In genomic region chr6:129393087-129393720, GRCm38 (mm10) we compare ENCODE assay signal across 11 mouse cellular contexts. TPM values are rescaled to one million over a fixed set of nuclear protein-coding genes. Genes with fewer than 3 reads are reported as not detected.
A peak's percentile ranks its signal among the peaks of the same experiment; 100 is the strongest.
DNase-seq lines count a peak whose midpoint lies in the region; ATAC-seq and TF ChIP-seq lines count a peak whose summit lies in the region.
"Had no signal": no experiment of that assay in that cellular context is flagged by ENCODE, and none has a peak within 500 bp of the region (broad histone marks: within the 10 kb centered on the region; RNA-seq: fewer than 3 reads in every experiment).

No protein-coding gene starts in this region.

- no peaks in the 10 kb centered on the region for H3K27me3 ChIP-seq in lung, embryonic 14.5 days (ENCODE audit: insufficient read depth, low read length)
- H3K27me3 ChIP-seq in embryonic facial prominence, embryonic 14.5 days (replicated peaks; ENCODE audit: control insufficient read depth, insufficient read depth, low read length), result no peaks in the 10 kb centered on the region
- no peaks in the 10 kb centered on the region for H3K27me3 ChIP-seq in heart, embryonic 11.5 days (ENCODE audit: control insufficient read depth, insufficient read depth, low read length)
- H3K27me3 ChIP-seq: liver, embryonic 13.5 days had no signal

- H3K27ac ChIP-seq in lung, embryonic 14.5 days (ENCODE audit: low read depth), result no peak overlapping the region
- H3K27ac ChIP-seq in embryonic facial prominence, embryonic 14.5 days (replicated peaks; ENCODE audit: low read depth, low read length), result no peak overlapping the region
- H3K27ac ChIP-seq in heart, embryonic 11.5 days (ENCODE audit: low read depth, low read length), result no peak overlapping the region
- H3K27ac ChIP-seq: liver, embryonic 13.5 days had no signal

- DNase-seq in heart, adult 8-10 months (ENCODE audit: low spot score), result peak; percentile 43
- no peak for DNase-seq in heart, postnatal 4 days
- DNase-seq in lung, embryonic 14.5 days, result peak; percentile 79
- no peak for DNase-seq in lung, postnatal 36 days
- DNase-seq in embryonic facial prominence, embryonic 14.5 days (ENCODE audit: low spot score), result peak; percentile 9
- peak; percentile 14 for DNase-seq in retina, postnatal 1 day
- no peak for DNase-seq in urinary bladder, postnatal 25 days (ENCODE audit: low spot score)
- DNase-seq: cerebellum, adult 9-11 months; liver, embryonic 13.5 days had no signal

- no peak overlapping the region for H3K4me2 ChIP-seq in lung, embryonic 14.5 days
- H3K4me2 ChIP-seq in embryonic facial prominence, embryonic 14.5 days (ENCODE audit: low read depth, low read length), result no peak overlapping the region
- H3K4me2 ChIP-seq in heart, embryonic 11.5 days, result no peak overlapping the region
- H3K4me2 ChIP-seq: liver, embryonic 13.5 days had no signal

- H3K4me3 ChIP-seq in lung, embryonic 14.5 days (ENCODE audit: low read depth, low read length), result no peak overlapping the region
- no peak overlapping the region for H3K4me3 ChIP-seq in embryonic facial prominence, embryonic 14.5 days (ENCODE audit: low read depth, low read length)
- H3K4me3 ChIP-seq in heart, embryonic 11.5 days (ENCODE audit: low read depth, low read length), result no peak overlapping the region
- H3K4me3 ChIP-seq: liver, embryonic 13.5 days had no signal

- no peaks in the 10 kb centered on the region for H3K9me3 ChIP-seq in lung, embryonic 14.5 days (ENCODE audit: low read depth, low read length)
- no peaks in the 10 kb centered on the region for H3K9me3 ChIP-seq in embryonic facial prominence, embryonic 14.5 days (ENCODE audit: control insufficient read depth, low read length)
- no peaks in the 10 kb centered on the region for H3K9me3 ChIP-seq in heart, embryonic 11.5 days (replicated peaks; ENCODE audit: control insufficient read depth, low read length)
- H3K9me3 ChIP-seq: liver, embryonic 13.5 days had no signal

- H3K36me3 ChIP-seq in lung, embryonic 14.5 days (ENCODE audit: insufficient read depth), result no peaks in the 10 kb centered on the region
- H3K36me3 ChIP-seq in embryonic facial prominence, embryonic 14.5 days (ENCODE audit: control insufficient read depth, insufficient read depth, low read length), result no peaks in the 10 kb centered on the region
- H3K36me3 ChIP-seq in heart, embryonic 11.5 days (ENCODE audit: control insufficient read depth, insufficient read depth, low read length), result no peaks in the 10 kb centered on the region
- H3K36me3 ChIP-seq: liver, embryonic 13.5 days had no signal

- no peaks in the 10 kb centered on the region for H3K4me1 ChIP-seq in lung, embryonic 14.5 days (ENCODE audit: insufficient read depth)
- no peaks in the 10 kb centered on the region for H3K4me1 ChIP-seq in embryonic facial prominence, embryonic 14.5 days (ENCODE audit: control insufficient read depth, insufficient read depth, low read length)
- H3K4me1 ChIP-seq in heart, embryonic 11.5 days (ENCODE audit: control insufficient read depth, insufficient read depth, low read length), result no peaks in the 10 kb centered on the region
- H3K4me1 ChIP-seq: liver, embryonic 13.5 days had no signal

- peak; percentile 67 for TF ChIP-seq CTCF in lung, embryonic 14.5 days (IDR thresholded peaks at IDR 0.05; ENCODE audit: low read depth)

- peak; percentile 31; the same call in 1 of the 2 replicates for ATAC-seq in lung, embryonic 14.5 days (ENCODE audit: insufficient read depth)
- no peak for ATAC-seq in embryonic facial prominence, embryonic 14.5 days (ENCODE audit: low read depth)
- no peak for ATAC-seq in heart, embryonic 11.5 days (replicated peaks; ENCODE audit: insufficient number of reproducible peaks, low FRiP score, low TSS enrichment)
- ATAC-seq: inflammation-experienced regulatory T-cells, adult 6 months had no signal

- no peak overlapping the region for H3K9ac ChIP-seq in lung, embryonic 14.5 days
- no peak overlapping the region for H3K9ac ChIP-seq in embryonic facial prominence, embryonic 14.5 days (ENCODE audit: low read depth, low read length)
- no peak overlapping the region for H3K9ac ChIP-seq in heart, embryonic 11.5 days (ENCODE audit: low read depth, low read length)
- H3K9ac ChIP-seq: liver, embryonic 13.5 days had no signal

- WGBS in lung, embryonic 14.5 days, result 16% methylated on average over 2 of the region's 2 CpGs
- WGBS in embryonic facial prominence, embryonic 14.5 days, result 23% methylated on average over 2 of the region's 2 CpGs
- WGBS in heart, embryonic 11.5 days (ENCODE audit: insufficient replicate concordance), result 28% methylated on average over 2 of the region's 2 CpGs

RNA-seq across cellular contexts. Expression of gene Clec1b, which starts 3.9 kb away (rescaled TPM):
- 1 to 10 TPM; 1.3 to 2.3 (median 1.6) TPM for total RNA-seq in heart, adult 8-10 months (2022)
- under 1 TPM; 0.60 to 0.65 TPM for total RNA-seq in heart, postnatal 4 days (2021)
- polyA plus RNA-seq in lung, embryonic 14.5 days (2014; fragmentation: Nextera tagmentation; extraction: Ambion mirVana), result 3.7 and 5.0 TPM in 2 replicates
- 1.6 and 2.2 TPM in 2 replicates for polyA plus RNA-seq in embryonic facial prominence, embryonic 14.5 days (2014; fragmentation: Nextera tagmentation; extraction: Ambion mirVana)
- 7.4 and 8.8 TPM in 2 replicates for polyA plus RNA-seq in heart, embryonic 11.5 days (2014; fragmentation: Nextera tagmentation; extraction: Ambion mirVana)

RNA-seq across cellular contexts. Expression of gene Clec12b, which starts 7.5 kb away (rescaled TPM):
- total RNA-seq in heart, adult 8-10 months (2022), result under 1 TPM in 1 of 4 experiments, not detected in 3; 0.25 TPM
- under 1 TPM in 1 of 2 experiments, not detected in 1; 0.18 TPM for total RNA-seq in heart, postnatal 4 days (2021)
- 0.12 and 0.20 TPM in 2 replicates for polyA plus RNA-seq in lung, embryonic 14.5 days (2014; fragmentation: Nextera tagmentation; extraction: Ambion mirVana)
- 0.21 TPM in 1 of 2 replicates, not detected in the other for polyA plus RNA-seq in embryonic facial prominence, embryonic 14.5 days (2014; fragmentation: Nextera tagmentation; extraction: Ambion mirVana)
- 0.42 and 0.84 TPM in 2 replicates for polyA plus RNA-seq in heart, embryonic 11.5 days (2014; fragmentation: Nextera tagmentation; extraction: Ambion mirVana)
- polyA plus RNA-seq: inflammation-experienced regulatory T-cells, adult 6 months had no signal

RNA-seq across cellular contexts. Expression of gene Clec9a, which starts 15.5 kb away (rescaled TPM):
- total RNA-seq in heart, adult 8-10 months (2022), result under 1 TPM in 2 of 4 experiments, not detected in 2; 0.47 to 0.60 TPM
- not detected for total RNA-seq in heart, postnatal 4 days (2021)
- polyA plus RNA-seq in lung, embryonic 14.5 days (2014; fragmentation: Nextera tagmentation; extraction: Ambion mirVana), result 0.87 and 1.1 TPM in 2 replicates
- 0.17 and 0.24 TPM in 2 replicates for polyA plus RNA-seq in embryonic facial prominence, embryonic 14.5 days (2014; fragmentation: Nextera tagmentation; extraction: Ambion mirVana)
- polyA plus RNA-seq in heart, embryonic 11.5 days (2014; fragmentation: Nextera tagmentation; extraction: Ambion mirVana), result 0.23 and 0.36 TPM in 2 replicates
- polyA plus RNA-seq: inflammation-experienced regulatory T-cells, adult 6 months had no signal

RNA-seq across cellular contexts. Expression of gene Clec12a, which starts 50.7 kb away (rescaled TPM):
- 1 to 10 TPM in 1 of 4 experiments, under 1 TPM in 3; 0.43 to 1.2 (median 0.70) TPM for total RNA-seq in heart, adult 8-10 months (2022)
- under 1 TPM; 0.26 to 0.45 TPM for total RNA-seq in heart, postnatal 4 days (2021)
- polyA plus RNA-seq in lung, embryonic 14.5 days (2014; fragmentation: Nextera tagmentation; extraction: Ambion mirVana), result 2.7 and 2.8 TPM in 2 replicates
- 1.9 and 3.0 TPM in 2 replicates for polyA plus RNA-seq in embryonic facial prominence, embryonic 14.5 days (2014; fragmentation: Nextera tagmentation; extraction: Ambion mirVana)
- 0.31 and 0.42 TPM in 2 replicates for polyA plus RNA-seq in heart, embryonic 11.5 days (2014; fragmentation: Nextera tagmentation; extraction: Ambion mirVana)

RNA-seq across cellular contexts. Expression of gene Clec1a, which starts 58.6 kb away (rescaled TPM):
- total RNA-seq in heart, adult 8-10 months (2022), result 10 to 100 TPM in 3 of 4 experiments, 1 to 10 TPM in 1; 7.7 to 13.1 (median 11.7) TPM
- total RNA-seq in heart, postnatal 4 days (2021), result 10 to 100 TPM; 10.6 to 13.2 TPM
- polyA plus RNA-seq in lung, embryonic 14.5 days (2014; fragmentation: Nextera tagmentation; extraction: Ambion mirVana), result 13.7 and 15.2 TPM in 2 replicates
- 2.7 and 4.3 TPM in 2 replicates for polyA plus RNA-seq in embryonic facial prominence, embryonic 14.5 days (2014; fragmentation: Nextera tagmentation; extraction: Ambion mirVana)
- polyA plus RNA-seq in heart, embryonic 11.5 days (2014; fragmentation: Nextera tagmentation; extraction: Ambion mirVana), result 0.18 and 0.86 TPM in 2 replicates
- polyA plus RNA-seq: inflammation-experienced regulatory T-cells, adult 6 months had no signal

Comparison
In these comparisons a context has a peak if more than half of its experiments do, and no peak if none do; other contexts are left out.
1. DNase-seq: peak in heart, adult 8-10 months (single experiment), lung, embryonic 14.5 days (single experiment), embryonic facial prominence, embryonic 14.5 days (single experiment) and retina, postnatal 1 day (single experiment); none in heart, postnatal 4 days (single experiment), lung, postnatal 36 days (single experiment) and urinary bladder, postnatal 25 days (single experiment).